Mouse (Mus musculus) intestine, postnatal 0 days (tissue): ENCODE measurements around the gene Dlgap4. TPM values are rescaled to one million over a fixed set of nuclear protein-coding genes. Genes with fewer than 3 reads are reported as not detected.
"Not testable (repeated sequence)": the region's sequence is repeated elsewhere in the genome, so short reads cannot be mapped to it uniquely, and the experiment has no call there.

ENCODE experiments used
- ATAC-seq: fragments of 200-750 bp; cut with Nextera tagmentation; 2 replicates; pipeline ENCODE4 v1.8.0; 2017; ENCODE audit warnings: mild to moderate bottlenecking, moderate TSS enrichment, moderate library complexity
- H3K27ac ChIP-seq: fragments of 300-500 bp; sonication (generic); 2 replicates; pipeline ENCODE4 v1.5.1; 2014; ENCODE audit warnings: mild to moderate bottlenecking, low read depth, low read length, moderate library complexity
- H3K27me3 ChIP-seq: fragments of 300-500 bp; sonication (generic); replicated peaks from 2 replicates; pipeline ENCODE4 v1.6.1; 2014; ENCODE audit warnings: low read length, mixed read lengths; ENCODE audit not compliant: control insufficient read depth, insufficient read depth
- H3K36me3 ChIP-seq: fragments of 300-500 bp; sonication (generic); 2 replicates; pipeline ENCODE4 v1.6.1; 2014; ENCODE audit warnings: mild to moderate bottlenecking, moderate library complexity; ENCODE audit not compliant: control insufficient read depth, insufficient read depth
- H3K4me1 ChIP-seq: fragments of 300-500 bp; sonication (generic); replicated peaks from 2 replicates; pipeline ENCODE4 v1.6.1; 2014; ENCODE audit warnings: antibody characterized with exemption, low read length, mixed read lengths; ENCODE audit not compliant: control insufficient read depth, insufficient read depth
- H3K4me2 ChIP-seq: fragments of 300-500 bp; sonication (generic); replicated peaks from 2 replicates; pipeline ENCODE4 v1.6.1; 2014; ENCODE audit warnings: low read depth, mild to moderate bottlenecking, moderate library complexity
- H3K4me3 ChIP-seq: fragments of 300-500 bp; sonication (generic); 2 replicates; pipeline ENCODE4 v1.5.1; 2014; ENCODE audit warnings: low read depth, low read length
- H3K9ac ChIP-seq: fragments of 300-500 bp; sonication (generic); 2 replicates; pipeline ENCODE4 v1.6.1; 2014; ENCODE audit warnings: mild to moderate bottlenecking, low read depth, low read length
- H3K9me3 ChIP-seq: fragments of 300-500 bp; sonication (generic); 2 replicates; pipeline ENCODE4 v1.6.1; 2016; ENCODE audit warnings: mixed run types; ENCODE audit not compliant: control insufficient read depth
- CTCF ChIP-seq: sonication (generic); IDR thresholded peaks from 2 replicates; pipeline ENCODE4 v1.5.1; 2016; ENCODE audit warnings: low read depth, mild to moderate bottlenecking, control low read depth, antibody characterized with exemption, moderate library complexity
- WGBS: fragments of 180-500 bp; shearing (Covaris S2); extraction: QIAGEN DNeasy Blood & Tissue Kit; methylation state at CpG from one replicate; pipeline ENCODE4 v1.1.7; 2014; 5-methylcytosine and 5-hydroxymethylcytosine counted together
- polyA plus RNA-seq: library from polyadenylated mRNA; unstranded; fragments of >200 nt; fragmentation: Nextera tagmentation; extraction: Ambion mirVana; gene quantifications from 2 replicates; pipeline ENCODE4 v1.2.1, GENCODE M21; 2015

The Dlgap4 gene
- polyA plus RNA-seq, 1 experiment from 2014 or later: 43.1 TPM

GRCm38 (mm10) chr2:156782481-156783348 lies 169.2 kb downstream of the Dlgap4 start:
- Histone ChIP-seq H3K36me3 (peaks cover 4% of the 10 kb centered on the region; the same call in 1 of the 2 replicates), H3K27me3 (no peaks in the 10 kb centered on the region), H3K4me3 (no peak overlapping the region), H3K9me3 (no peaks in the 10 kb centered on the region), H3K4me1 (no peaks in the 10 kb centered on the region), H3K9ac (no peak overlapping the region), H3K27ac (no peak overlapping the region), H3K4me2 (no peak overlapping the region)
- 84% methylated on average over 10 of the region's 10 CpGs for WGBS
- no peak for ATAC-seq
- TF ChIP-seq CTCF: no peak

- no peak for TF ChIP-seq CTCF
- Histone ChIP-seq H3K4me1 (no peaks in the 10 kb centered on the region), H3K4me3 (no peak overlapping the region), H3K4me2 (no peak overlapping the region), H3K27ac (no peak overlapping the region), H3K36me3 (peaks cover 4% of the 10 kb centered on the region; the same call in 1 of the 2 replicates), H3K27me3 (no peaks in the 10 kb centered on the region), H3K9ac (no peak overlapping the region), H3K9me3 (no peaks in the 10 kb centered on the region)
- no peak for ATAC-seq
- WGBS: 33% methylated on average over 9 of the region's 9 CpGs
These were observed 169.8 kb downstream of the Dlgap4 start for GRCm38 (mm10) chr2:156783349-156783728.

DNA sequence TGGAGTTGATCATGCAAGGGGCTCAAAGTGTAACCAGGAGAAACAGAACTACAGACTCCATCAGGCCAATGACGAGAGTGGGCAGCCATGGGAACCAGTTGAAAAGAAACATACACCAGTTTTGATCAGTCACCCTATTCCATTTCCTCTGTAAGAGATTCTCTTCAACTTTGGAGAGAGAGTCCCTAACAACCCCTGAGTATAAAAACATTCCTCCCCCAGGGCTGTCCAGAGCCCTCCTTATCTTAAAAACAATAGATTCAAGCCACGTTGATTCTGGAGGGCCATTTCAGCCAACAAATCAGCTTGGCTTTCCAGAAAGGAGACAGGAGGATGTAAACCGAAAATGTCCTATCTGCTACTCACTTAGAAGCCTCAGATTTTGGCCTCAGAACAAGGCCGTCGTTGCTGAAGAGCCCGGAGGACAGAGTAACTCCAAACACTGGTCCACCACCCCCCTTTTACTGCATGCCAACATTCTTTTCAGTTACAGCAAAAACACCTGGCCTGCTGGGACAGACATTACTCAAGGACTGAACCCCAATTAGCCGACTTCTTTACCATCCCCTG lies 170.6 kb downstream of the Dlgap4 start:
- Histone ChIP-seq H3K27me3 (no peaks in the 10 kb centered on the region), H3K36me3 (peaks cover 4% of the 10 kb centered on the region; the same call in 1 of the 2 replicates), H3K4me3 (no peak overlapping the region), H3K4me1 (no peaks in the 10 kb centered on the region), H3K9ac (no peak overlapping the region), H3K9me3 (no peaks in the 10 kb centered on the region), H3K27ac (no peak overlapping the region), H3K4me2 (no peak overlapping the region)
- no peak for ATAC-seq
- no peak for TF ChIP-seq CTCF
- whole genome bisulfite sequencing: 52% methylated on average over 7 of the region's 7 CpGs

GRCm38 (mm10) chr2:156784891-156785290 lies 171.4 kb downstream of the Dlgap4 start:
- no peaks in the 10 kb centered on the region for H3K9me3 ChIP-seq
- peaks cover 4% of the 10 kb centered on the region; the same call in 1 of the 2 replicates for H3K36me3 ChIP-seq
- no peaks in the 10 kb centered on the region for H3K27me3 ChIP-seq
- H3K27ac ChIP-seq: no peak overlapping the region
- H3K9ac ChIP-seq: no peak overlapping the region
- H3K4me3 ChIP-seq: no peak overlapping the region
- no peak for TF ChIP-seq CTCF
- ATAC-seq: no peak
- H3K4me1 ChIP-seq: no peaks in the 10 kb centered on the region
- WGBS: 87% methylated on average over 2 of the region's 2 CpGs
- H3K4me2 ChIP-seq: no peak overlapping the region

GRCm38 (mm10) chr2:156786369-156786768 lies 172.9 kb downstream of the Dlgap4 start:
- H3K36me3 ChIP-seq, H3K27me3 ChIP-seq, H3K4me2 ChIP-seq, H3K27ac ChIP-seq, H3K4me3 ChIP-seq, ATAC-seq, H3K9ac ChIP-seq, H3K9me3 ChIP-seq, H3K4me1 ChIP-seq: not testable (repeated sequence)

GRCm38 (mm10) chr2:156787090-156787775 lies 173.7 kb downstream of the Dlgap4 start:
- Histone ChIP-seq H3K4me1 (no peaks in the 10 kb centered on the region), H3K27ac (no peak overlapping the region), H3K9ac (no peak overlapping the region), H3K27me3 (no peaks in the 10 kb centered on the region), H3K4me2 (no peak overlapping the region), H3K9me3 (peaks cover 3% of the 10 kb centered on the region; the same call in 1 of the 2 replicates), H3K4me3 (no peak overlapping the region), H3K36me3 (no peaks in the 10 kb centered on the region)
- TF ChIP-seq CTCF: no peak
- ATAC-seq: no peak
- WGBS: 94% methylated on average over 5 of the region's 5 CpGs
